Mouse (Mus musculus) right cerebral cortex, postnatal 14 days (tissue): ENCODE data around the gene Rhbdl3.

Experiments used
- DNase-seq: peaks from one replicate; pipeline ENCODE4 v3.0.0; 2022

Rhbdl3 gene

DNA sequence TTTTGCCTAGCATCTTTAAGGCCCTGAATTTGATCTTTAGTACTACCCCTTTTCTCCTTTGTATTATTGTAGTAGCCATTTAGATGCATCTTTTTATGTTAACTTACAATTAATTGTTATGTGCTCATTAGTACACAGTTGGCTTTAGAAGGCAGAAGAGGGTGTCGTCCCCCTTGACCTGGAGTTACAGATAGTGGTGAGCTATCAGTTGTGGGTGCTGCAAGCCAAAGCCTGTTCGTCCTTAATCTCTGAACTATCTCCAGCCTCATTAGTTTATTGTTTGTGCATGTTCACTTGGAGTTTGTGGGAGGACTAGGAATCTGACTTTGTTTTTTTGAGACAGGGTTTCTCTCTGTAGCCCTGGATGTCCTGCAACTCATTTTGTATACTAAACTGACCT lies 86.1 kb downstream of the Rhbdl3 start:
- no peak for DNase-seq

DNA sequence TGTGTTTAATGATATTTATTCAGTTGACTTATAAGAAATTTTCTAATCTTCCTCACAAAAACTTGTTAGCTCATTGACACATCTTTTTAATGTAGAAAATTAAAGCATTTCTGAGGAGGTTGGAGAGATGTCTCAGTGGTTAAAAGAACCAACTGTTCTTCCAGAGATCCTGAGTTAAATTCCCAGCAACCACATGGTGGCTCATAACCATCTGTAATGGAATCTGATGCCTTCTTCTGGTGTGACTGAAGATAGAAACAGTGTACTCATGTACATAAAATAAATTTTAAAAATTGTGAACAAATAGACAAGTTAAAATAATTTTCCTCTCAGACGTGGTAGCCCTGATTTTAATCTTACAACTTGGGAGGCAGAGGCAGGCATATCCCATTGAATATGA lies 89.2 kb downstream of the Rhbdl3 start:
- DNase-seq = no peak

DNA sequence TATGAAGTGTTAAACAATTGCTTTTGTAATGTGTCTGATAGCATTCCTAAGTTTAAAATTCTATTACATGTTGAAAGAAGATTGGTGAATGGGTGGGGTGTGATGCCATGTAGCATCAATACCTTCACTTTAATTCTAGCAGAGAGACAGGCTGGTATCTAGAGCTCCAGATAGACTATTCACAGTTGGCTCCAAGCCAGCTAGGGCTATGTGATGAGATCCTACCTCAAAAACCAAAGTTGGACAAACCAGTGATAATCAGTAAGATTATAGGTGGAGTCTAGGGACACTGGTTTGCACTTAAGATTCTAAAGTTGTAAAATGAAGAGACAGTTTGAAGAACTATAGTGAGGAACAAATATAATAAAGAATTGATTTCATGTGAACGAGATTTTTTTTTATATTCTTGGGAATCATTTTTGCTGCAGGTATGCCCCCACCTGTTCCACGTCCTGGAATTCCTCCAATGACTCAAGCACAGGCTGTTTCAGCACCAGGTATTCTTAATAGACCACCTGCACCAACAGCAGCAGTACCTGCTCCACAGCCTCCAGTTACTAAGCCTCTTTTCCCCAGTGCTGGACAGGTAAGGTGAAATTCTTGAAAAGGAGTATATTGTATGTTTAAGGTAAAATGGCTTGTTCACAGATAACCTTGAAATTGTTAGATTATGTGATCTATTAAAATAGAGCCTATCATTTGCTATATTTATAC lies 90.9 kb downstream of the Rhbdl3 start:
- DNase-seq = no peak

DNA sequence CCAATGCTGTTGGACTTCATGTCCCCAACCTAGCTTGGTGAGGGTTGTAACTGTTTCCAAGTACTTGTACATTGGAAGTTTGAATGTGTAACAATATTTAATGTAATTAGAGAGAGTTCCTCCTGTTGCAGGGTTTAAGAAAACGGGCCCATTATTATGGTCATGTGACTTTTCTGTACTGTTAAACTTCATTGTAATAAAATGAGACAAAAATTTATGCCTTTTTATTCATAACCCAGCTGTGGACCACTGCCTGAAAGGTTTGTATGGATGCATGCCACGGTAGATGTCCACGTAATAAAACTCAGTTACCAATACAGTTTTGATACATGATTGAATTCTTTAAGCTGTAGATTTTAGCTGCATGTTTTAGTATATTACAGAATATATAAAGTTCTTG lies 95.2 kb downstream of the Rhbdl3 start:
- no peak for DNase-seq

DNA sequence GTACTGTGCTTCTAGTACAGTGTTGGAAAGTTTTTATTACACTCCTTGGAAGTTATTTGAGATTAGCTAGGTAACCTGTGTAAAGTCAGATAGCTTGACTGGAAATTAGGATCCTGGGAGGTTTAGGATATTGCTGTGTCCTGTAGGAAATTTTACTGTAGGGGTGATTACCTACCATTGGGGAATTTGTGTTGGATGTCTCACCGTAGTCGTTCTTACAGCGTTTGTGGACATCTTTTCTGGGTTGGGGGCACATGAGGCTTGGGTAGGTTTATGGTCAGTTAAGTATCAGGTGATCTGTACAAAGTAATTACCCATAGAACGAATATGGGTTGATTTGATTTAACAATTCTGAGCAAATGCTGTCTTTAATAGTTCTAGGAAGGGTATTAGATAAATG lies 95.9 kb downstream of the Rhbdl3 start:
- no peak for DNase-seq
